Mouse (Mus musculus) left cerebral cortex, adult 2 months (tissue): ENCODE measurements around the gene Dis3l. TPM values are rescaled to one million over a fixed set of nuclear protein-coding genes. Genes with fewer than 3 reads are reported as not detected.

ENCODE experiments used
- DNase-seq, 2 experiments: peaks; one replicate each; pipeline ENCODE4 v3.0.0; 2021 to 2022; ENCODE audit warnings: low spot score in 2 of 2, mixed read lengths in 1 of 2; ENCODE audit errors: extremely low spot score in 1 of 2
- H3K27ac ChIP-seq: fragments of 200-600 bp; 2 replicates; pipeline ENCODE4 v1.8.1; 2022
- H3K4me3 ChIP-seq: fragments of 200-600 bp; 2 replicates; pipeline ENCODE4 v1.8.1; 2022
- CTCF ChIP-seq: fragments of 200-600 bp; IDR thresholded peaks from 2 replicates; pipeline ENCODE4 v1.8.1; 2022; ENCODE audit warnings: antibody characterized with exemption, mild to moderate bottlenecking, moderate library complexity
- intact Hi-C: fragments of 180-260 bp; cut with DNase I; formaldehyde crosslinking; loops from one replicate; pipeline ENCODE4 v1.15.1; 2025
- long read RNA-seq, 2 experiments: library from polyadenylated mRNA; stranded (forward); transcript quantifications; one replicate each; pipeline ENCODE4 v2.0.0; 2021; ENCODE audit warnings: borderline mapping rate in 2 of 2
- total RNA-seq, 2 experiments: library from RNA; stranded (reverse); gene quantifications; 2 replicates each; pipeline ENCODE4 v1.2.3; 2021

The Dis3l gene
- total RNA-seq, result 10 to 100 TPM; 24.3 to 29.6 TPM
- long read RNA-seq, experiment 1, transcript Dis3l-208 (17 exons, 3,575 nt), result major isoform, 31 of 41 reads
- long read RNA-seq, experiment 1, partial matches to known transcripts, result 4 of 41 reads
- long read RNA-seq, experiment 1, other reads (novel, unspliced or antisense), result 6 of 41 reads
- long read RNA-seq, experiment 2, transcript Dis3l-208 (17 exons, 3,575 nt), result major isoform, 15 of 25 reads
- long read RNA-seq, experiment 2, partial matches to known transcripts, result 1 of 25 reads
- long read RNA-seq, experiment 2, other reads (novel, unspliced or antisense), result 6 of 25 reads

DNA sequence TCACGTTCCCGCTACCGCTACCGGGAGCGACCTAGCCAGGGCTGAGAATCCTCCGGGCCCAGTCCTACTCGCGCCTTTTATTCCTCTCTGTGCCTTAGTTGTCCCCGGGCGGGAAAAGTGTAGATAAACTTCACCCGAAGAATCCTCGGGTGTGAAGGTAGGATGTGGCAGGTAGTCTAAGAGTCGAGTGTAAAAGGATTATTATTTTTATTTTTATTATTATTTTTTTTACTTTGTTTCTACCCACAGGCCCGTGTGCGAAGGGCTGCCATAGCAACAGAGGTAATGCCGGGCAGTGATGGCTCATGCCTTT lies at the start of gene Dis3l:
Dis3l (minus strand) TSS at position 35 of the 313 bp plus-strand sequence.
- intact Hi-C loops, result loop anchor here (2.0 kb wide), 3 partner anchors 58 to 620 kb away; partner anchors contain the start of genes Ints14 and Rab11a
- H3K27ac ChIP-seq, result peak within 1 kb of the TSS; percentile 92
- TF ChIP-seq CTCF, result no peak; the same call in 1 of the 2 replicates
- DNase-seq, result peak in 1 of 2 experiments; percentile 19
- peak within 1 kb of the TSS; percentile 61 for H3K4me3 ChIP-seq

- intact Hi-C loops, result no loop called here
- TF ChIP-seq CTCF, result no peak
- DNase-seq, result no peak
- H3K4me3 ChIP-seq, result no peak overlapping the region
- H3K27ac ChIP-seq, result no peak overlapping the region
Measured at GRCm38 (mm10) chr9:64389576-64390292, 48.6 kb upstream of the Dis3l start.

GRCm38 (mm10) chr9:64386466-64387211 lies 45.6 kb upstream of the Dis3l start:
- Histone ChIP-seq H3K4me3 (peak overlapping the region; percentile 63), H3K27ac (no peak overlapping the region)
- peak in 1 of 2 experiments; percentile 33 for DNase-seq
- intact Hi-C loops, result no loop called here
- TF ChIP-seq CTCF, result no peak; the same call in 1 of the 2 replicates

DNA sequence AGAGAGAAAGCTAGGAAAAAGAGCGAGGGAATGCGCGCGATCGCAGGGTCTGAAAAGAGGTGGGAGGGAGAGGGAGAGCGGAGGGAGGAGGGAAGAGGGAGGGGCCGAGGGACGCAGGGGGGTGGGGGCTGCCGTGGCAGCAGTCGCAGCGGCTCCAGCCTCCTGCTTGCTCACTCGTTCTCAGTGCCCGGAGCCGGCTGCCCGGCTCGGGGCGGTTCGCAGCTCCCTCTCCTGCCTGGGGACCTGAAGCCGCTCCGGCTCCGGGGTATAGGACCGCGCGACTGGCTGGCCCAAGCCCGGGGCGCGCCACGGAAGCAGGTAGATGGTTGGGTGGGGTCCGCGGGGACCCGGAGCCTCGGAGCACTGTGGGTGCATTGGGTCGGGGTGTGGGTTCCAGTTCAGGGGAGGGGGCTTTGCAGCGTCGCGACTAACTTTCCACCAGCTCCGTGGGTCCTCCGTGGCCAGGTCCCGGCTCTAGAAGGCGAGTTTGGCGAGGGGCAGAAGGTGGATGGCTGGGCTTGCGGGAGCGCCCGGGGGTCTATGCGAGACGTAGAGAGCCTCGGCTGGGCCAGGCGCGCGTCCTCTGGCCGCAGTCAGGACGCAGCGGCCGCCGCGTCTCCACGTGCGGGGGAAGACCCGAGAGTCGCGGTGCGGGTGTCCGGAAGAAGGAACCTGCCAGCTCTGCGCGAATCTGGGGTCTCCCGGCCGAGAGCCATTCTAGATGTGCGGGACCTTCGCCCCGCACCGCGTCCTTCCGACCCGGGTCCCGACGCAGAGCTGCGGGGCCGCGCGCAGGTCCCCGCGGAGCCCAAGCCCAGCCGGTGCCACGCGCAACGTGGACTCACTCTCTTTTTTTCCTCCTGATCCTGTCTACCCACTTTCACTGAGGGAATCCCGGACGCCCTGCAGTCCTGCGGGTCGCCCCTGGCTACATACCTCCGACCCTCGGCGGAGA lies 44.7 kb upstream of the Dis3l start, which contains the start of gene Megf11:
Megf11 (plus strand) TSS at position 116 of the 955 bp plus-strand sequence.
- DNase-seq, result peak; percentile 45 to 51
- Histone ChIP-seq H3K4me3 (peak within 1 kb of the TSS; percentile 63), H3K27ac (no peak within 1 kb of the TSS; the same call in 1 of the 2 replicates)
- no peak for TF ChIP-seq CTCF
- intact Hi-C loops, result no loop called here

DNA sequence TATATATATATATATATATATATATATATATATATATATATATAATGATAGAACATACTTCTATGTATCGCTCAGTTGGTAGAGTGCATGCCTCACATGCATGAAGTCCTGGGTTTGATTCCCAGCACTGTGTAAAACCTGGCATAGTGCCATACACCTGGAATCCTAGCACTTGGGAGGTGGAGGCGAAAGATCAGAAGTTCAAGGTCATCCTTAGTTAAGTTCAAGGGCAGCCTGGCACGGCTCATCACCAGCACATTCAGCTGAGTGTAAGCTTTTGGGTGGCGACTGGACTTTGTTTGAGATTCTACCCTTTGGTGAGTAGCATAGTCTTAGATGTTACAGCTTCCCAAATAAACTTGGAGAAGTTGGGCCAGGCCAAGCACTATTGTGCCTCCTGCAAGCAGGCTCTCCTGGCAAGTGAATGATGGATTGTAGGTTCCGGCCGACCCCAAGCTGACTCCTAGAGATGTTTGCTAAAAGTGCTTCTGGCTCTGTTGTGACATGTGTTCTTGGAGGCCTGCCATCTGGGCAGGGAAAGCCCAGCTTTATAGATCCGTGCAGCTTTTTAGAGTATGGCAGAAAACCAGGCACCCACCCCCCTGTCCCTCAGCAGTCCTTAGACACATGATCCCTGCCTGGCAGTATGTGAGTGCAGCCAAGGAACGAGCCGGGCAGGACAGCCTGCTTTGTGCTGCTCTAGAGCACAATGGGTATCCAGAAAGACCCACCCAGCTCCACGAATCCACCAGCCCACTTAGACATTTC lies 42.1 kb upstream of the Dis3l start:
- DNase-seq, result no peak
- TF ChIP-seq CTCF, result no peak
- intact Hi-C loops, result no loop called here
- H3K27ac ChIP-seq, result no peak overlapping the region
- no peak overlapping the region for H3K4me3 ChIP-seq

DNA sequence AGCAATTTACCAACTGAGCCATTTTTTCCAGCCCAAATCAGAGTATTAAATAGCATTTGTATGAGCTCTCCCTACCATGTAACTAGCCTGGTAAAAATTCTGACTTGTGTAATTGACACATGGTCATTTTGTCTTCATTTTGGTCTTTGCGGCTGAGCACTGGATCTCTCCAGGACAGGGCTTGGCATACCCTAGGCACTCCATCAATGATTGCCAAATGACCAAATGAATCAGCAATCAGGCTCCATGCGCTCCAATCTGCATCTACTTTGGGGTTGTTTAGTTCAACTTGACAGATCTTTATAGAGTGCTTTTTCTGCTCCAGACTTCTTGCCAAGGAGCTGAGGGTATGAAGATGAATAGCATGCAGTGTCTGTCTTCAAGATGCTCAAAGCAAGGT lies 35.3 kb upstream of the Dis3l start:
- TF ChIP-seq CTCF, result no peak

GRCm38 (mm10) chr9:64371305-64371819 lies 30.3 kb upstream of the Dis3l start:
- TF ChIP-seq CTCF, result no peak
- H3K27ac ChIP-seq, result no peak overlapping the region
- intact Hi-C loops, result no loop called here
- no peak for DNase-seq
- no peak overlapping the region for H3K4me3 ChIP-seq

More for the DNA sequence above, 35.3 kb upstream of the Dis3l start:
- DNase-seq, result no peak
- intact Hi-C loops, result no loop called here
- Histone ChIP-seq H3K27ac (no peak overlapping the region), H3K4me3 (no peak overlapping the region)

DNA sequence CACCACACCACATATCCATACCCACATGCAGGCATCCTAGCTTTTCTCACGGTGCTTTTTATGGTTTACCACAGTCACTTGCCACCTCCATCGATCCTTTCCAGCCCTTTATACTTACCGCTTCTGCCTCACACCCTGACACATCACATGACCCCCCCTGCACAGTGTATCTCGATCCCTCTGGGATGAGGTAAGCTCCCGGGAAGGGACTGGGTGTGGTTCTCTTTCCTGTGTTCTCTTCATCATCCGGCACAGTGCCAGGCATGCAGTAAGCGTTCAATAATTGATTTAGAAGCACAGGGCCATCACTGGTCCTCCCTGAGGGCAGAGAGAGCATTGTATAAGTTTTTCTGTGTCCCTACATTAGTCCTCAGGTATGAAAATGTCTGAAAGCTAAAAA lies 28.8 kb upstream of the Dis3l start:
- DNase-seq, result no peak
- intact Hi-C loops, result no loop called here
- Histone ChIP-seq H3K4me3 (no peak overlapping the region), H3K27ac (no peak overlapping the region)
- no peak for TF ChIP-seq CTCF

GRCm38 (mm10) chr9:64361231-64361950 lies 20.3 kb upstream of the Dis3l start:
- TF ChIP-seq CTCF, result no peak
- no peak overlapping the region for H3K4me3 ChIP-seq
- intact Hi-C loops, result no loop called here
- no peak for DNase-seq
- no peak overlapping the region for H3K27ac ChIP-seq
